Mouse (Mus musculus) ovary, adult 18-20 months (tissue): ENCODE measurements around the gene Ubash3b.

Source experiments
- DNase-seq: peaks from one replicate; pipeline ENCODE4 v3.0.0; 2022; ENCODE audit warnings: low spot score, mixed read lengths

The Ubash3b gene

GRCm38 (mm10) chr9:41091187-41091586, 70.3 kb downstream of the Ubash3b start:
- DNase-seq = no peak

- no peak for DNase-seq
Measured at GRCm38 (mm10) chr9:41087831-41088383, 73.6 kb downstream of the Ubash3b start.

GRCm38 (mm10) chr9:41084191-41084901, 77.2 kb downstream of the Ubash3b start:
- no peak for DNase-seq

DNA sequence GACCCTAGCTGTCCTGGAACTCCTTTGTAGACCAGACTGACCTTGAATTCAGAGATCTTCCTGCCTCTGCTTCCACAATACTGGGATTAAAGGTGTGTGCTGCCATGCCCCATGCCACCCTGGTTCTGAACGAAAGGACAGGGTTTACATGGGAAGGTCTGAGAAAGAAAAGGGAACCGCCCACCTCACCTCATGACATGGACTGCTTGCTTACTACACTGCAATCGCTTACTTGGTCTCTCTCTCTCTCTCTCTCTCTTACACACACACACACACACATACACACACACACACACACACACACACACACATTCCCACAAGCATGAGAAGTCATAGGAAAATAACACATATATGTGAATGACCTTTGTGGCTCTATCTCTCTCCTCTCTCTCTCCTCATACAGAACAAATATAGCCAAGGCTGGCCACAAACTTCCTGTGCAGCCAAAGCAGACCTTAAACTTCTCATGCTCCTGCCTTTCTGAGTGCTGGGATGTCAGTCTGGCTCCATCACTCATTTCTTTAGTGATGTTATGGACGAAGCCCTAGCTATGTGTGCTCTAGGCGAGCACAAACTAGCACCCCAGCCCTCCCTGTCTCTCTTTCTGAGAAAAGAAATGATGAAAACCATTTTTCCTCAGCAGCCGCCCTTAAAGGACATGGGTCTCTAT, 78.0 kb downstream of the Ubash3b start:
- no peak for DNase-seq

- no peak for DNase-seq
Measured at GRCm38 (mm10) chr9:41082891-41083290, 78.6 kb downstream of the Ubash3b start.

DNA sequence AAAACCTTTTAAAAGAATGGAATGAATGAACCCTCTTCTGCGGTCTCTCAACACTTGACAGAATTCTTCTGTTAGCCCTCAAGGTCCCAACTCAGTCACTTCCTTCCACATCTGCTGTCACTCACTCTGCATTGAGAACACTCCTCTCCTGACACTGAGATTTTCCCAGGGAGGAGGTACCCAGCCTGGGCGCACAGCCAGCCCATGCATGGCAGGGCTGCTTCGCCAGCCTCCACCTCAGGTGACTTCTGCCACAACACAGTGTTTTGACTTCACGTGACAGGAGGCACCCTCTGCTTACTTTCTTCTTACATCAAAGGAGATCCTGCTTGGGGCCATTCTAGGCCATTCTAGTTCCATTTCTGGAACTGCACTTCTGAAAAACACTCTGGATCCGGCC, 80.6 kb downstream of the Ubash3b start:
- DNase-seq = peak; percentile 39

GRCm38 (mm10) chr9:41079428-41080155, 81.9 kb downstream of the Ubash3b start:
- DNase-seq = no peak

DNA sequence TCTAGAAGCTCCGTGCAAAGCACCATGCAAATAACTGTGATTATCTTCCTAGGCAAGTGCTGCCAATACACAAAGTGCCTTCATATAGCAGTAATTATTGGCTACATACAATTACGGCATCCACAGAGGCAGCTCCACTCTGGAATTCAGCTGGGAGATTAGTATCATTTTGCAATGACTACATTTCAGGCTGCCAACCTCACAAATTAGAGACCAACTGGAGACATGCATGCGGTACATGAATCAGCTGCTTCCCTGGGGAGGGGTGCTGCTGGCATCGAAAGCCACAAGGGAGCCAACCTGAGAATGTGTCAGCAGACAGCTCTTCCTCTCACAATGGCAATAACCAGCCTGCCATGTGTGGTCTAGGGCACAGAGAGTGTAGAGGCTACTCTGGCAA, 83.3 kb downstream of the Ubash3b start:
- DNase-seq = no peak

GRCm38 (mm10) chr9:41076150-41076549, 85.3 kb downstream of the Ubash3b start:
- DNase-seq = no peak

- no peak for DNase-seq
Measured at GRCm38 (mm10) chr9:41075528-41075927, 86.0 kb downstream of the Ubash3b start.

- no peak for DNase-seq
Measured at GRCm38 (mm10) chr9:41073196-41074009, 88.1 kb downstream of the Ubash3b start.

GRCm38 (mm10) chr9:41072786-41073185, 88.7 kb downstream of the Ubash3b start:
- DNase-seq = no peak

- no peak for DNase-seq
Measured at GRCm38 (mm10) chr9:41071906-41072511, 89.5 kb downstream of the Ubash3b start.

DNA sequence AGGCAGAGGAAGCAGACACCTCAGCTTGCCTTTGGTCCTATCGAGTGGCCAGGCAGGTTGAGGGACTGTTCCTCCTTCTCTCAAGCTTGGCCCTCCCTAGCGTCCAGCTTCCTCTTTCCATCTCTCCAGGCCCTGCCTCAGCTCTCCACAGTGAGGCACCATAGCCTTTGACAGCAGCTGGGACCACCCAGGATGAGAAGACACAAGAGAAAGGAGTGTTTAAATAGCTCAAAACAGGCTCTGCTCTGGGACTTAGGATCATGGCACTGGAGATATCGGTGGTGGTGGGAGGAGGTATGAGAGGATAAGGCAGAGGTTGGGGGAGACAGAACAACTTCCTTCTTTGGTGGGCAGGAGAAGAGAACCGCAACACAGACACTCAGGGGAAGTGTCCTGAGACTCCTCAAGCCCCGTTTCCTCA, 90.7 kb downstream of the Ubash3b start:
- DNase-seq = no peak

DNA sequence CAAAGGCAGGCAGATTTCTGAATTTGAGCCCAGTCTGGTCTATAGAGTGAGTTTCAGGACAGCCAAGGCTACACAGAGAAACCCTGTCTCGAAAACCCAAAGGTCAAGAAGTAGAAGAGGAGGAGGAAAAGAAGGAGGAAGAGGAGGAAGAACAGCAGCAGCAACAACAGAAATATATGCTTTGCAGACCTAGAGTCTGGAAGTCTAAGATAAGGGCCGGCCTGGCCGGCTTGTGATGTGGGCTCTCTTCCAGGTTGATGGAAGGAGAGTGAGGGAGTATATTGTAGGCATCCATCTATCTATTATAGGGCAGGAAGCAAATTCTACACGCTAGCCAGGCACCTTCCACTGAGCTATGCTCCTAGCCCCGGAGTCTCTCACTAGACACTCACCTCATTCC, 92.0 kb downstream of the Ubash3b start:
- DNase-seq = no peak

- no peak for DNase-seq
Measured at GRCm38 (mm10) chr9:41061446-41061845, 100.1 kb downstream of the Ubash3b start.

DNA sequence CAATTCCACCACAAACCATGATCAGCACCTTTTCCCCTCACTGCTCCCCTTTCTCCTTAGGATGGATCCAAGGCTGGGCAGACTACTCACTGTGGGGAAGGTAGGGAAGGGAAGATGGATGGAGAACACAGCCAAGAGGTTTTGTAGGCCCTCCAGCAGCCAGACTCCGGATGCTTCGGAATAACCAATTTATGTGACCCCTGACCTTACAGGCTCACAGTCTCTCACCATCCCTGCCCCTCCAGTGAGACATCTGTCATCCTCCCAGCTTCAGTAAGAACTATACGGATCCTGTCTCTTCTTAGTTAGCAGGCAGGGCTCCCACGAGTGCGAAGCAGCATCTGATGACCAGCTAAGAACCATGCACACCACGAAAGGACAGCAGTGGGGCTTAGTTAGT, 100.9 kb downstream of the Ubash3b start:
- DNase-seq = no peak

- no peak for DNase-seq
Measured at GRCm38 (mm10) chr9:41058765-41059535, 102.5 kb downstream of the Ubash3b start.

DNA sequence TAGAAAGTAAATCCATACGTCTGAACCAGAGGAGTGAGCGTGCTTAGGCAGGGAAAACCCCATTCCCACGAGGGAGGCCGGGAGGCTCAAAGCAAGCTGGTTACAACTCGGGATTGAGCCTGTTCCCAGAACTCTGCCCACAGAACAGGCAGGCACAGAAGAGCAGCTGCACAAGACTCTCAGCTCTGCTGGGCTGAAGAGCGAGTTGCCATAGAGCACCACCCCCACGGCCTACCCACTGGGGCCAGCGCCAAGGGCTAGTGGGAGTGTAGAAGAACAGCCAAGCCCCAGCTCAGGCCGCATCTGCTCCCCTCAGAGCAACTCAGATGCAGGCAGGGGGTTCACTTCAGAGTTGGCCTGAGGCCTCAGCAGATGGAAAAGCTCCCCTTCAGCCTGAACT, 107.3 kb downstream of the Ubash3b start:
- DNase-seq = peak; percentile 24

GRCm38 (mm10) chr9:41053478-41053877, 108.0 kb downstream of the Ubash3b start:
- no peak for DNase-seq
